Mouse (Mus musculus): ENCODE data around the gene Mreg. TPM values are rescaled to one million over a fixed set of nuclear protein-coding genes. Genes with fewer than 3 reads are reported as not detected.

Mreg gene
- total and polyA plus RNA-seq, 3 experiments, result not detected

GRCm38 (mm10) chr1:72188142-72188738, 23.9 kb downstream of the Mreg start:
- DNase-seq (ENCODE audit: low read depth, low spot score), result no peak
- Histone ChIP-seq H3K4me3 (ENCODE audit: control insufficient read depth in 1 of 2, insufficient read depth in 1 of 2, low read depth in 2 of 2, low read length in 2 of 2) (no peak overlapping the region), H3K27ac (ENCODE audit: control insufficient read depth, low read depth, low read length) (no peak overlapping the region), H3K36me3 (ENCODE audit: control insufficient read depth in 1 of 2, insufficient read depth in 2 of 2, low read length in 2 of 2) (no peaks in the 10 kb centered on the region), H3K27me3 (ENCODE audit: control insufficient read depth in 1 of 2, insufficient read depth in 2 of 2, low read length in 2 of 2) (no peaks in the 10 kb centered on the region), H3K79me2 (ENCODE audit: control insufficient read depth, insufficient read depth, low read length, poor library complexity) (no peaks in the 10 kb centered on the region), H3K4me1 (ENCODE audit: control insufficient read depth in 1 of 2, insufficient read depth in 2 of 2, low read length in 2 of 2) (no peaks in the 10 kb centered on the region), H3K9me3 (replicated peaks; ENCODE audit: insufficient read depth, low read length) (no peaks in the 10 kb centered on the region), H3K9ac (ENCODE audit: control insufficient read depth, low read depth, low read length, poor library complexity, severe bottlenecking) (no peak overlapping the region)
- TF ChIP-seq NELFE (IDR thresholded peaks at IDR 0.05; ENCODE audit: low read depth, low read length) (no peak), MYC (IDR thresholded peaks at IDR 0.05; ENCODE audit: low read depth, low read length) (no peak), CHD2 (IDR thresholded peaks at IDR 0.05; ENCODE audit: low read length) (no peak), CTCF (IDR thresholded peaks at IDR 0.05 in 2 of 3, conservative IDR thresholded peaks at IDR 0.05 in 1 of 3; ENCODE audit: control insufficient read depth in 1 of 3, insufficient read depth in 1 of 3, low read depth in 2 of 3, low read length in 3 of 3, poor library complexity in 1 of 3, severe bottlenecking in 1 of 3) (no peak), UBTF (IDR thresholded peaks at IDR 0.05; ENCODE audit: borderline replicate concordance, insufficient read depth, low read depth, low read length) (no peak), BHLHE40 (IDR thresholded peaks at IDR 0.05; ENCODE audit: borderline replicate concordance, low read depth, low read length) (no peak), ZC3H11A (IDR thresholded peaks at IDR 0.05; ENCODE audit: low read depth, low read length) (no peak), SIN3A (IDR thresholded peaks at IDR 0.05; ENCODE audit: low read length) (no peak), POLR2AphosphoS2 (IDR thresholded peaks at IDR 0.05; ENCODE audit: low read length) (no peak), EP300 (IDR thresholded peaks at IDR 0.05; ENCODE audit: low read depth in 1 of 2, low read length in 2 of 2) (no peak), POLR2AphosphoS5 (IDR thresholded peaks at IDR 0.05; ENCODE audit: borderline replicate concordance, low read depth, low read length) (no peak), ZNF384 (IDR thresholded peaks at IDR 0.05; ENCODE audit: low read depth, low read length) (no peak), TCF12 (IDR thresholded peaks at IDR 0.05; ENCODE audit: low read depth, low read length) (no peak), MAX (IDR thresholded peaks at IDR 0.05; ENCODE audit: low read length) (no peak)

- Histone ChIP-seq H3K9ac (ENCODE audit: control insufficient read depth, low read depth, low read length, poor library complexity, severe bottlenecking) (no peak overlapping the region), H3K27ac (ENCODE audit: control insufficient read depth, low read depth, low read length) (no peak overlapping the region), H3K36me3 (ENCODE audit: control insufficient read depth in 1 of 2, insufficient read depth in 2 of 2, low read length in 2 of 2) (no peaks in the 10 kb centered on the region), H3K4me3 (ENCODE audit: control insufficient read depth in 1 of 2, insufficient read depth in 1 of 2, low read depth in 2 of 2, low read length in 2 of 2) (no peak overlapping the region), H3K4me1 (ENCODE audit: control insufficient read depth in 1 of 2, insufficient read depth in 2 of 2, low read length in 2 of 2) (no peaks in the 10 kb centered on the region), H3K79me2 (ENCODE audit: control insufficient read depth, insufficient read depth, low read length, poor library complexity) (no peaks in the 10 kb centered on the region), H3K9me3 (replicated peaks; ENCODE audit: insufficient read depth, low read length) (no peaks in the 10 kb centered on the region), H3K27me3 (ENCODE audit: control insufficient read depth in 1 of 2, insufficient read depth in 2 of 2, low read length in 2 of 2) (no peaks in the 10 kb centered on the region)
- no peak for TF ChIP-seq HCFC1 (IDR thresholded peaks at IDR 0.05; ENCODE audit: low read depth, low read length)
- TF ChIP-seq ETS1 (IDR thresholded peaks at IDR 0.05; ENCODE audit: low read depth, low read length), result no peak
- TF ChIP-seq RAD21 (IDR thresholded peaks at IDR 0.05; ENCODE audit: low read depth, low read length), result no peak
- no peak for DNase-seq (ENCODE audit: low read depth, low spot score)
Observed at GRCm38 (mm10) chr1:72187486-72187885, 24.6 kb downstream of the Mreg start.

All from MEL (cell line).